Mouse (Mus musculus): ENCODE results near the gene Cryzl2.

- TF ChIP-seq CTCF (IDR thresholded peaks at IDR 0.05; ENCODE audit: control insufficient read depth, insufficient read depth, low read length) (no peak), POLR2A (IDR thresholded peaks at IDR 0.05; ENCODE audit: borderline replicate concordance, control insufficient read depth, low read depth, low read length) (no peak)
Observed at GRCm38 (mm10) chr1:157434404-157434803, 24.0 kb upstream of the Cryzl2 start.
